Mouse (Mus musculus) hindbrain, postnatal 0 days (tissue): ENCODE data around the gene Socs4. TPM values are rescaled to one million over a fixed set of nuclear protein-coding genes. Genes with fewer than 3 reads are reported as not detected.

Source experiments
- ATAC-seq: fragments of 200-750 bp; cut with Nextera tagmentation; 2 replicates; pipeline ENCODE4 v1.8.0; 2017; ENCODE audit warnings: mild to moderate bottlenecking, moderate TSS enrichment, moderate library complexity
- DNase-seq: peaks from one replicate; pipeline ENCODE4 v3.0.0-alpha.2; 2015; ENCODE audit warnings: low spot score
- H3K27ac ChIP-seq: fragments of 300-500 bp; sonication (generic); 2 replicates; pipeline ENCODE4 v1.5.1; 2014; ENCODE audit warnings: mild to moderate bottlenecking
- H3K27me3 ChIP-seq: fragments of 300-500 bp; sonication (generic); 2 replicates; pipeline ENCODE4 v1.6.1; 2014; ENCODE audit warnings: low read length, mixed read lengths; ENCODE audit not compliant: insufficient read depth
- H3K36me3 ChIP-seq: fragments of 300-500 bp; sonication (generic); 2 replicates; pipeline ENCODE4 v1.6.1; 2014; ENCODE audit warnings: low read length, mixed read lengths; ENCODE audit not compliant: insufficient read depth
- H3K4me1 ChIP-seq: fragments of 300-500 bp; sonication (generic); 2 replicates; pipeline ENCODE4 v1.6.1; 2014; ENCODE audit warnings: antibody characterized with exemption, low read length, mixed read lengths; ENCODE audit not compliant: insufficient read depth
- H3K4me2 ChIP-seq: fragments of 300-500 bp; sonication (generic); 2 replicates; pipeline ENCODE4 v1.6.1; 2014; ENCODE audit warnings: low read depth, mild to moderate bottlenecking, low read length, moderate library complexity, mixed read lengths
- H3K4me3 ChIP-seq: fragments of 300-500 bp; sonication (generic); 2 replicates; pipeline ENCODE4 v1.5.1; 2014; ENCODE audit warnings: low read length
- H3K9ac ChIP-seq: fragments of 300-500 bp; sonication (generic); replicated peaks from 2 replicates; pipeline ENCODE4 v1.6.1; 2014; ENCODE audit warnings: mild to moderate bottlenecking, low read length, moderate library complexity, mixed read lengths
- H3K9me3 ChIP-seq: fragments of 300-500 bp; sonication (generic); 2 replicates; pipeline ENCODE4 v1.6.1; 2016; ENCODE audit warnings: low read length, mixed read lengths
- CTCF ChIP-seq: IDR thresholded peaks from 2 replicates; pipeline ENCODE4 v1.5.1; 2016; ENCODE audit warnings: antibody characterized with exemption, control low read depth, low read depth
- WGBS: fragments of 180-500 bp; shearing (Covaris S2); extraction: QIAGEN DNeasy Blood & Tissue Kit; methylation state at CpG from one replicate; pipeline ENCODE4 v1.1.7; 2014; 5-methylcytosine and 5-hydroxymethylcytosine counted together
- polyA plus RNA-seq: library from polyadenylated mRNA; unstranded; fragments of >200 nt; fragmentation: Nextera tagmentation; extraction: Ambion mirVana; gene quantifications from 2 replicates; pipeline ENCODE4 v1.2.1, GENCODE M21; 2015
- total RNA-seq: library from RNA; depleted of rRNA; stranded (reverse); fragments of >200 nt; gene quantifications from 2 replicates; pipeline ENCODE4 v1.2.3, GENCODE M21; 2014

The Socs4 gene
- total and polyA plus RNA-seq, 2 experiments from 2014 or later = 2.8 to 5.6 TPM

- 1% methylated on average over 33 of the region's 34 CpGs for WGBS
- Histone ChIP-seq H3K9ac (peak within 1 kb of the TSS; percentile 97), H3K27ac (peak within 1 kb of the TSS; percentile 99), H3K27me3 (no peaks in the 10 kb centered on the region), H3K9me3 (no peaks in the 10 kb centered on the region), H3K4me1 (peaks cover 9% of the 10 kb centered on the region), H3K4me3 (peak within 1 kb of the TSS; percentile 98), H3K36me3 (no peaks in the 10 kb centered on the region), H3K4me2 (peak within 1 kb of the TSS; percentile 85)
- DNase-seq (peak; percentile 92), ATAC-seq (peak; percentile 95)
- peak; percentile 87 for TF ChIP-seq CTCF
Observed at GRCm38 (mm10) chr14:47297785-47298407, 21.2 kb downstream of the Socs4 start, which contains the start of gene Mapk1ip1l. Gene Mapk1ip1l (plus strand): TSS chr14:47298266.

GRCm38 (mm10) chr14:47298408-47298792 is 21.7 kb downstream of the Socs4 start:
- DNase-seq = no peak
- Histone ChIP-seq H3K27me3 (no peaks in the 10 kb centered on the region), H3K4me2 (peak overlapping the region; percentile 85), H3K27ac (peak overlapping the region; percentile 99), H3K9me3 (no peaks in the 10 kb centered on the region), H3K4me1 (peaks cover 9% of the 10 kb centered on the region), H3K4me3 (peak overlapping the region; percentile 98), H3K36me3 (no peaks in the 10 kb centered on the region), H3K9ac (peak overlapping the region; percentile 97)
- no peak for TF ChIP-seq CTCF
- under 1% methylated on average over 28 of the region's 38 CpGs for WGBS
- ATAC-seq = peak; percentile 93

GRCm38 (mm10) chr14:47298819-47299261 is 22.1 kb downstream of the Socs4 start:
- WGBS = under 1% methylated on average over 15 of the region's 15 CpGs
- DNase-seq = peak; percentile 63

GRCm38 (mm10) chr14:47302885-47303680 is 26.4 kb downstream of the Socs4 start:
- Histone ChIP-seq H3K9ac (no peak overlapping the region), H3K9me3 (no peaks in the 10 kb centered on the region), H3K27me3 (no peaks in the 10 kb centered on the region), H3K4me2 (no peak overlapping the region), H3K27ac (no peak overlapping the region), H3K36me3 (no peaks in the 10 kb centered on the region), H3K4me1 (peaks cover 9% of the 10 kb centered on the region), H3K4me3 (no peak overlapping the region)
- 81% methylated on average over 14 of the region's 14 CpGs for WGBS
- no peak for DNase-seq
- TF ChIP-seq CTCF = no peak
- ATAC-seq = no peak

More at GRCm38 (mm10) chr14:47298819-47299261, 22.1 kb downstream of the Socs4 start:
- peak overlapping the region; percentile 85 for H3K4me2 ChIP-seq
- peak overlapping the region; percentile 97 for H3K9ac ChIP-seq
- TF ChIP-seq CTCF = no peak
- no peaks in the 10 kb centered on the region for H3K27me3 ChIP-seq
- peaks cover 9% of the 10 kb centered on the region for H3K4me1 ChIP-seq
- H3K9me3 ChIP-seq = no peaks in the 10 kb centered on the region
- H3K36me3 ChIP-seq = no peaks in the 10 kb centered on the region
- peak; percentile 55 for ATAC-seq
- H3K4me3 ChIP-seq = peak overlapping the region; percentile 98
- H3K27ac ChIP-seq = peak overlapping the region; percentile 99

GRCm38 (mm10) chr14:47304814-47305405 is 28.2 kb downstream of the Socs4 start:
- WGBS = 89% methylated on average over 6 of the region's 6 CpGs
- no peak for TF ChIP-seq CTCF

GRCm38 (mm10) chr14:47305933-47306332 is 29.2 kb downstream of the Socs4 start:
- no peak overlapping the region for H3K27ac ChIP-seq
- H3K4me2 ChIP-seq = no peak overlapping the region
- peaks cover 16% of the 10 kb centered on the region for H3K36me3 ChIP-seq
- no peaks in the 10 kb centered on the region for H3K27me3 ChIP-seq
- DNase-seq = no peak
- 87% methylated on average over 4 of the region's 4 CpGs for WGBS
- TF ChIP-seq CTCF = no peak
- H3K4me3 ChIP-seq = no peak overlapping the region
- H3K9ac ChIP-seq = no peak overlapping the region
- no peaks in the 10 kb centered on the region for H3K4me1 ChIP-seq
- no peak for ATAC-seq
- H3K9me3 ChIP-seq = no peaks in the 10 kb centered on the region

More at GRCm38 (mm10) chr14:47304814-47305405, 28.2 kb downstream of the Socs4 start:
- no peak overlapping the region for H3K4me2 ChIP-seq
- no peak overlapping the region for H3K27ac ChIP-seq
- no peak overlapping the region for H3K9ac ChIP-seq
- H3K4me3 ChIP-seq = no peak overlapping the region
- ATAC-seq (no peak), DNase-seq (no peak)
- no peaks in the 10 kb centered on the region for H3K27me3 ChIP-seq
- H3K9me3 ChIP-seq = no peaks in the 10 kb centered on the region
- peaks cover 6% of the 10 kb centered on the region; the same call in 1 of the 2 replicates for H3K36me3 ChIP-seq
- peaks cover 4% of the 10 kb centered on the region; the same call in 1 of the 2 replicates for H3K4me1 ChIP-seq
